Mouse (Mus musculus): ENCODE measurements at regions not wholly inside any gene's neighbourhood (a gene's known extent, or its start where the extent isn't known, plus 50 kb on each side); places are given as distances from the start of the nearest gene placed in this dataset.

GRCm38 (mm10) chr10:110534387-110534786 lies 78.4 kb upstream of the Nav3 start:
- Histone ChIP-seq H3K4me2 (ENCODE audit: low read depth, low read length) (no peak overlapping the region), H3K9ac (ENCODE audit: low read depth, low read length) (no peak overlapping the region), H3K36me3 (ENCODE audit: control insufficient read depth, insufficient read depth, low read length) (no peaks in the 10 kb centered on the region), H3K27ac (ENCODE audit: low read length) (no peak overlapping the region), H3K9me3 (ENCODE audit: control insufficient read depth, low read length) (no peaks in the 10 kb centered on the region), H3K4me3 (ENCODE audit: low read length) (no peak overlapping the region), H3K4me1 (ENCODE audit: control insufficient read depth, insufficient read depth, low read length) (no peaks in the 10 kb centered on the region), H3K27me3 (replicated peaks; ENCODE audit: control insufficient read depth, insufficient read depth, low read length) (no peaks in the 10 kb centered on the region)
- no peak for ATAC-seq
- WGBS, result 31% methylated on average over 5 of the region's 5 CpGs

GRCm38 (mm10) chr10:110542712-110543111 lies 86.7 kb upstream of the Nav3 start:
- H3K27me3 ChIP-seq (replicated peaks; ENCODE audit: control insufficient read depth, insufficient read depth, low read length), result no peaks in the 10 kb centered on the region
- no peak overlapping the region for H3K9ac ChIP-seq (ENCODE audit: low read depth, low read length)
- no peak for ATAC-seq
- H3K9me3 ChIP-seq (ENCODE audit: control insufficient read depth, low read length), result no peaks in the 10 kb centered on the region
- no peaks in the 10 kb centered on the region for H3K4me1 ChIP-seq (ENCODE audit: control insufficient read depth, insufficient read depth, low read length)
- no peak overlapping the region for H3K4me3 ChIP-seq (ENCODE audit: low read length)
- 70% methylated on average over 6 of the region's 6 CpGs for WGBS
- no peaks in the 10 kb centered on the region for H3K36me3 ChIP-seq (ENCODE audit: control insufficient read depth, insufficient read depth, low read length)
- no peak overlapping the region for H3K27ac ChIP-seq (ENCODE audit: low read length)
- no peak overlapping the region for H3K4me2 ChIP-seq (ENCODE audit: low read depth, low read length)

GRCm38 (mm10) chr10:110548391-110548790 lies 92.4 kb upstream of the Nav3 start:
- Histone ChIP-seq H3K27ac (ENCODE audit: low read length) (no peak overlapping the region), H3K9me3 (ENCODE audit: control insufficient read depth, low read length) (no peaks in the 10 kb centered on the region), H3K9ac (ENCODE audit: low read depth, low read length) (no peak overlapping the region), H3K4me2 (ENCODE audit: low read depth, low read length) (no peak overlapping the region), H3K27me3 (replicated peaks; ENCODE audit: control insufficient read depth, insufficient read depth, low read length) (no peaks in the 10 kb centered on the region), H3K4me3 (ENCODE audit: low read length) (no peak overlapping the region), H3K4me1 (ENCODE audit: control insufficient read depth, insufficient read depth, low read length) (no peaks in the 10 kb centered on the region), H3K36me3 (ENCODE audit: control insufficient read depth, insufficient read depth, low read length) (no peaks in the 10 kb centered on the region)
- no peak for ATAC-seq
- WGBS, result 86% methylated on average over 2 of the region's 2 CpGs

GRCm38 (mm10) chr10:110553954-110554353 lies 98.0 kb upstream of the Nav3 start:
- peak; percentile 58 for ATAC-seq
- 46% methylated on average over 6 of the region's 6 CpGs for WGBS
- H3K4me1 ChIP-seq (ENCODE audit: control insufficient read depth, insufficient read depth, low read length), result no peaks in the 10 kb centered on the region

GRCm38 (mm10) chr10:110556326-110556883 lies 100.4 kb upstream of the Nav3 start:
- no peak overlapping the region for H3K4me3 ChIP-seq (ENCODE audit: low read length)
- no peak overlapping the region for H3K9ac ChIP-seq (ENCODE audit: low read depth, low read length)
- no peak for ATAC-seq
- no peaks in the 10 kb centered on the region for H3K4me1 ChIP-seq (ENCODE audit: control insufficient read depth, insufficient read depth, low read length)
- no peaks in the 10 kb centered on the region for H3K27me3 ChIP-seq (replicated peaks; ENCODE audit: control insufficient read depth, insufficient read depth, low read length)
- WGBS, result 93% methylated on average over 1 of the region's 1 CpGs
- no peak overlapping the region for H3K27ac ChIP-seq (ENCODE audit: low read length)
- no peak overlapping the region for H3K4me2 ChIP-seq (ENCODE audit: low read depth, low read length)
- no peaks in the 10 kb centered on the region for H3K36me3 ChIP-seq (ENCODE audit: control insufficient read depth, insufficient read depth, low read length)
- no peaks in the 10 kb centered on the region for H3K9me3 ChIP-seq (ENCODE audit: control insufficient read depth, low read length)

More at GRCm38 (mm10) chr10:110553954-110554353, 98.0 kb upstream of the Nav3 start:
- no peaks in the 10 kb centered on the region for H3K27me3 ChIP-seq (replicated peaks; ENCODE audit: control insufficient read depth, insufficient read depth, low read length)
- no peak overlapping the region for H3K4me2 ChIP-seq (ENCODE audit: low read depth, low read length)
- no peak overlapping the region for H3K9ac ChIP-seq (ENCODE audit: low read depth, low read length)
- H3K36me3 ChIP-seq (ENCODE audit: control insufficient read depth, insufficient read depth, low read length), result no peaks in the 10 kb centered on the region
- H3K27ac ChIP-seq (ENCODE audit: low read length), result no peak overlapping the region
- no peak overlapping the region for H3K4me3 ChIP-seq (ENCODE audit: low read length)
- no peaks in the 10 kb centered on the region for H3K9me3 ChIP-seq (ENCODE audit: control insufficient read depth, low read length)

- no peaks in the 10 kb centered on the region for H3K9me3 ChIP-seq (ENCODE audit: control insufficient read depth, low read length)
- no peaks in the 10 kb centered on the region for H3K36me3 ChIP-seq (ENCODE audit: control insufficient read depth, insufficient read depth, low read length)
- whole genome bisulfite sequencing, result 91% methylated on average over 5 of the region's 5 CpGs
- H3K4me1 ChIP-seq (ENCODE audit: control insufficient read depth, insufficient read depth, low read length), result no peaks in the 10 kb centered on the region
- no peak for ATAC-seq
- no peak overlapping the region for H3K27ac ChIP-seq (ENCODE audit: low read length)
- no peaks in the 10 kb centered on the region for H3K27me3 ChIP-seq (replicated peaks; ENCODE audit: control insufficient read depth, insufficient read depth, low read length)
- H3K4me2 ChIP-seq (ENCODE audit: low read depth, low read length), result no peak overlapping the region
- no peak overlapping the region for H3K4me3 ChIP-seq (ENCODE audit: low read length)
- H3K9ac ChIP-seq (ENCODE audit: low read depth, low read length), result no peak overlapping the region
These were observed 107.1 kb upstream of the Nav3 start for GRCm38 (mm10) chr10:110563057-110563456.

- Histone ChIP-seq H3K27ac (ENCODE audit: low read length) (no peak overlapping the region), H3K4me1 (ENCODE audit: control insufficient read depth, insufficient read depth, low read length) (no peaks in the 10 kb centered on the region), H3K9ac (ENCODE audit: low read depth, low read length) (no peak overlapping the region), H3K4me3 (ENCODE audit: low read length) (no peak overlapping the region), H3K4me2 (ENCODE audit: low read depth, low read length) (no peak overlapping the region), H3K27me3 (replicated peaks; ENCODE audit: control insufficient read depth, insufficient read depth, low read length) (no peaks in the 10 kb centered on the region), H3K9me3 (ENCODE audit: control insufficient read depth, low read length) (no peaks in the 10 kb centered on the region), H3K36me3 (ENCODE audit: control insufficient read depth, insufficient read depth, low read length) (no peaks in the 10 kb centered on the region)
- 84% methylated on average over 1 of the region's 1 CpGs for WGBS
- ATAC-seq, result no peak
These were observed 107.6 kb upstream of the Nav3 start for GRCm38 (mm10) chr10:110563571-110563970.

GRCm38 (mm10) chr10:110566260-110567050 lies 110.5 kb upstream of the Nav3 start:
- no peak overlapping the region for H3K27ac ChIP-seq (ENCODE audit: low read length)
- no peak overlapping the region for H3K4me2 ChIP-seq (ENCODE audit: low read depth, low read length)
- WGBS, result 86% methylated on average over 12 of the region's 12 CpGs
- H3K9me3 ChIP-seq (ENCODE audit: control insufficient read depth, low read length), result no peaks in the 10 kb centered on the region
- H3K4me3 ChIP-seq (ENCODE audit: low read length), result no peak overlapping the region
- H3K4me1 ChIP-seq (ENCODE audit: control insufficient read depth, insufficient read depth, low read length), result no peaks in the 10 kb centered on the region
- no peak overlapping the region for H3K9ac ChIP-seq (ENCODE audit: low read depth, low read length)
- ATAC-seq, result no peak
- H3K27me3 ChIP-seq (replicated peaks; ENCODE audit: control insufficient read depth, insufficient read depth, low read length), result no peaks in the 10 kb centered on the region
- H3K36me3 ChIP-seq (ENCODE audit: control insufficient read depth, insufficient read depth, low read length), result no peaks in the 10 kb centered on the region

- Histone ChIP-seq H3K4me1 (ENCODE audit: control insufficient read depth, insufficient read depth, low read length) (no peaks in the 10 kb centered on the region), H3K9ac (ENCODE audit: low read depth, low read length) (no peak overlapping the region), H3K4me3 (ENCODE audit: low read length) (no peak overlapping the region), H3K27ac (ENCODE audit: low read length) (no peak overlapping the region), H3K36me3 (ENCODE audit: control insufficient read depth, insufficient read depth, low read length) (no peaks in the 10 kb centered on the region), H3K9me3 (ENCODE audit: control insufficient read depth, low read length) (no peaks in the 10 kb centered on the region), H3K27me3 (replicated peaks; ENCODE audit: control insufficient read depth, insufficient read depth, low read length) (no peaks in the 10 kb centered on the region), H3K4me2 (ENCODE audit: low read depth, low read length) (no peak overlapping the region)
- 85% methylated on average over 5 of the region's 5 CpGs for WGBS
- no peak for ATAC-seq
These were observed 114.5 kb upstream of the Nav3 start for GRCm38 (mm10) chr10:110570465-110570864.

Data from intestine, embryonic 16.5 days (tissue).